Mouse (Mus musculus) liver, embryonic 12.5 days (tissue): ENCODE results near the gene Ang6. TPM values are rescaled to one million over a fixed set of nuclear protein-coding genes. Genes with fewer than 3 reads are reported as not detected.
"Not testable (repeated sequence)": the region's sequence is repeated elsewhere in the genome, so short reads cannot be mapped to it uniquely, and the experiment has no call there.

Experiments
- ATAC-seq: fragments of 200-750 bp; cut with Nextera tagmentation; 2 replicates; pipeline ENCODE4 v1.8.0; 2017; ENCODE audit warnings: moderate number of reproducible peaks, mild to moderate bottlenecking, moderate library complexity
- H3K27ac ChIP-seq: fragments of 300-500 bp; sonication (generic); 2 replicates; pipeline ENCODE4 v1.5.1; 2016; ENCODE audit warnings: mild to moderate bottlenecking
- H3K27me3 ChIP-seq: fragments of 300-500 bp; sonication (generic); replicated peaks from 2 replicates; pipeline ENCODE4 v1.6.1; 2016; ENCODE audit warnings: mild to moderate bottlenecking, moderate library complexity
- H3K36me3 ChIP-seq: fragments of 300-500 bp; sonication (generic); 2 replicates; pipeline ENCODE4 v1.6.1; 2016; ENCODE audit warnings: mild to moderate bottlenecking, moderate library complexity
- H3K4me1 ChIP-seq: fragments of 300-500 bp; sonication (generic); 2 replicates; pipeline ENCODE4 v1.6.1; 2016
- H3K4me2 ChIP-seq: fragments of 300-500 bp; sonication (generic); 2 replicates; pipeline ENCODE4 v1.6.1; 2016; ENCODE audit warnings: mild to moderate bottlenecking, moderate library complexity
- H3K4me3 ChIP-seq: fragments of 300-500 bp; sonication (generic); 2 replicates; pipeline ENCODE4 v1.5.1; 2016; ENCODE audit warnings: mild to moderate bottlenecking, moderate library complexity
- H3K9ac ChIP-seq: fragments of 300-500 bp; sonication (generic); 2 replicates; pipeline ENCODE4 v1.6.1; 2016; ENCODE audit warnings: mild to moderate bottlenecking, moderate library complexity
- H3K9me3 ChIP-seq: fragments of 300-500 bp; sonication (generic); replicated peaks from 2 replicates; pipeline ENCODE4 v1.6.1; 2016; ENCODE audit warnings: mild to moderate bottlenecking, moderate library complexity
- WGBS: fragments of 180-500 bp; shearing (Covaris S2); methylation state at CpG from one replicate; pipeline ENCODE4 v1.1.7; 2016; ENCODE audit not compliant: insufficient replicate concordance; 5-methylcytosine and 5-hydroxymethylcytosine counted together
- polyA plus RNA-seq: library from polyadenylated mRNA; unstranded; fragments of >200 nt; fragmentation: Nextera tagmentation; extraction: Ambion mirVana; gene quantifications from 2 replicates; pipeline ENCODE4 v1.2.1, GENCODE M21; 2016

Gene Ang6
- polyA plus RNA-seq, 1 experiment from 2014 or later = not detected

DNA sequence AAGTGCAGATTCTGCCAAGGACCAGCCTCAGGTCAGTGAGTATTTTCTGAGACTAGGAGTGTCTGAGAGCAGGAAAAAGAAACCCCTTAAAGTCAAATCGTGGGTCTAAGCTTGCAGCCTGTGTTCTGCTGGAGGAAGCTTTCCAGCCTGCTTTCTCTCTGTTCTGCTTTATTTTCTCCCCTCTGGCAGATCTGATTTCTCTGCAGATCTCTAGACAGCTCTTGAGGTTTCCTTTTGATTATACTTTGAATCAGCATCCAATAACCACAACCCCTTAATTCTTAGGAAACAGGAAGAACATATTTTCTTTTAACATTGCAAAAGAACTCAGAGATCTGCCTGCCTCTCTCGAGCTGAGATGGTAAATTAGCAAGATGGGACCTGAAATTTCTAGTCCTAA, 48.7 kb downstream of the Ang6 start:
- H3K36me3 ChIP-seq, H3K4me2 ChIP-seq, H3K4me3 ChIP-seq, H3K9ac ChIP-seq, H3K4me1 ChIP-seq, H3K27me3 ChIP-seq, H3K27ac ChIP-seq, H3K9me3 ChIP-seq, ATAC-seq: not testable (repeated sequence)
- WGBS = 28% methylated on average over 2 of the region's 2 CpGs

Other genes starting within 250 kb of the Ang6 start
- not detected in 2 replicates for gene Gm8180, start 217.5 kb downstream of the Ang6 start, polyA plus RNA-seq
- 3.5 and 12.1 TPM in 2 replicates for gene Ear1, start 126.8 kb downstream of the Ang6 start, polyA plus RNA-seq
- gene Ear10, start 78.7 kb downstream of the Ang6 start, polyA plus RNA-seq = not detected in 2 replicates
- gene Gm8113, start 76.9 kb downstream of the Ang6 start, polyA plus RNA-seq = 8.6 and 10.9 TPM in 2 replicates
- not detected in 2 replicates for gene Ang5, start 45.2 kb downstream of the Ang6 start, polyA plus RNA-seq
- gene Ear2, start 100.4 kb upstream of the Ang6 start, polyA plus RNA-seq = 3.5 and 11.1 TPM in 2 replicates
- not detected in 2 replicates for gene Gm3327, start 121.6 kb upstream of the Ang6 start, polyA plus RNA-seq
- gene Gm8212, start 195.4 kb upstream of the Ang6 start, polyA plus RNA-seq = not detected in 2 replicates
- gene 4930503E14Rik, start 211.0 kb upstream of the Ang6 start, polyA plus RNA-seq = not detected in 2 replicates